Mouse (Mus musculus): ENCODE results near the gene Tmem97. TPM values are rescaled to one million over a fixed set of nuclear protein-coding genes. Genes with fewer than 3 reads are reported as not detected.

The Tmem97 gene
- polyA plus RNA-seq, 1 experiment from 2014 or later = 51.7 TPM

DNA sequence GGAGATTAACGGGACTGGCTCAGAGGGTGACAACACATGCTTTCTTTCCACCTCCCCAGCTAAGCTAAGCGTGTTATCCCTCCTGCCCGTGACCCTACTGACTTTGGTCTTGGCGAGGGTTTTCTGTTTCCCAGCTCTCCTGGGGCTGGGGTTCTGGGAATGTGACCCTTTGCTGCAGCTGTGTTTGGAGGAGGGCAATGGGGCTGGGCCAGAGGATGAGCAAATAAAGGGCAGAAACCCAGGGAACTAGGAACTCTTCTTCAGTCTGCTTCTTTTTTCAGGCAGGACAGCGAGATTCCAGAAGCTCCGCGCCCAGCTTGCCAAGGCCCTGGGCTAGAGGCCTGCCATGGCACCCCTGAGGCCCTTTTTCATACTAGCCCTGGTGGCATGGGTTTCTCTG, 51.6 kb downstream of the Tmem97 start, which contains the start of gene Vtn:
Gene Vtn, plus strand, starts transcription at position 88 of the 400 bp plus-strand sequence.
- Histone ChIP-seq H3K4me2 (ENCODE audit: low read length) (peak within 1 kb of the TSS; percentile 87), H3K36me3 (ENCODE audit: control insufficient read depth, insufficient read depth, low read length) (no peaks in the 10 kb centered on the region), H3K27ac (replicated peaks in 1 of 2; ENCODE audit: control insufficient read depth in 1 of 2, insufficient read depth in 1 of 2, low read depth in 2 of 2, low read length in 2 of 2) (no peak within 1 kb of the TSS), H3K9me3 (ENCODE audit: control insufficient read depth, low read length) (no peaks in the 10 kb centered on the region), H3K4me3 (ENCODE audit: control insufficient read depth in 1 of 2, insufficient read depth in 1 of 2, low read depth in 1 of 2, low read length in 2 of 2) (peak within 1 kb of the TSS; percentile 42 to 46), H3K27me3 (ENCODE audit: control insufficient read depth, insufficient read depth, low read length) (peaks cover 70% of the 10 kb centered on the region), H3K9ac (ENCODE audit: low read length) (no peak within 1 kb of the TSS), H3K4me1 (ENCODE audit: control insufficient read depth in 2 of 2, insufficient read depth in 2 of 2, low read length in 2 of 2) (peaks cover 3 to 5% of the 10 kb centered on the region in 2 experiments; a peak in 2 of 4 replicates)
- ATAC-seq (ENCODE audit: insufficient number of reproducible peaks, insufficient read depth, low FRiP score, low read depth) = no peak
- WGBS = 51% methylated on average over 7 of the region's 7 CpGs

DNA sequence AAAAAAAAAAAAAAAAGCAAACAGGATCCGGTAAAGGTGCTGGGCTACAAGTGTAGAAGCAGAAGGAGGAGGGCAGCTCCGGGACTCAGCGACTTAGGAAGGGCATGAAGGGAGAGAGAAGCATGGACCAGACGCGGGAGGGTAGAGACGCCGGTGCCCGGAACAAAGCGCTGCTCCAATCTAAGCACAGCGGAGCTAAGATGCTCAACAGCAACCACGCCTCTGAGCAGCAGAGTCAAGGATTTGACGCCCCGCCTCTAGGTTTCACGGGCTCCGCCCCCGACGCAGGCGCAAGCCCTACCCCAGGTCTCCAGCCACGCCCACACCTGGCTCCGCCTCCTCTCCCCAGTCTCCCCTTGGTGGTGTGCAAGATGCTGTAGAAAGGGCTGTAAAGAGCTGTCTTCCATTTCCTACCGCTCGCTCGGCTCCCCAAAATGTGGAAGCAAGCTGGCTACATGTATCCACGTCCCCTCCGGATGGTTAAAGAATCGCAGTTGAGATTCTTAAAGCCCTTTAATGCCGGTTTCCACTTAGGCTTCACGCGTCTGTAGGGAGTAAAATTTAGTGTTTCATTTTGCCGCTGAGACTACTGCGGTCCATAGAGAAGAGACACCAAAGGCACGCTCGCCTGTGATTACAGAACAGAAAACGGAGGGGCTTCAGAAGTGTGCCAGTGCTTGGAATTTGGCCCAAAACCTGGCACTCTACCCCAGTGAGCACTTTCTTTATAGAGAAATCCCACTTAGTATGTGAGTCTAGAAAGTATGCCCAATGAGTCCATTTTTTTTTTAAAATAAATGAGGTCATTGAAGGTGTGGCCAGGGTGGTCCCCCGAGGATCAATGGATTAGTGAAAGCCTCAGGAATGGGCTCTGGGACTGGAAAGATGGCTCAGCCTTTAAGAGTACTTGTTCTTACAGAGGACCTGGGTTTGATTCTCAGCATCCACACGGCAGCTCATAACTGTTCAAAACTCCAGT, 52.7 kb downstream of the Tmem97 start, which contains the start of gene Sarm1:
Gene Sarm1, minus strand, starts transcription at position 211 of the 979 bp plus-strand sequence.
- Histone ChIP-seq H3K27ac (replicated peaks in 1 of 2; ENCODE audit: control insufficient read depth in 1 of 2, insufficient read depth in 1 of 2, low read depth in 2 of 2, low read length in 2 of 2) (no peak within 1 kb of the TSS), H3K4me3 (ENCODE audit: control insufficient read depth in 1 of 2, insufficient read depth in 1 of 2, low read depth in 1 of 2, low read length in 2 of 2) (peak within 1 kb of the TSS; percentile 42 to 46), H3K36me3 (ENCODE audit: control insufficient read depth, insufficient read depth, low read length) (no peaks in the 10 kb centered on the region), H3K9ac (ENCODE audit: low read length) (no peak within 1 kb of the TSS), H3K4me1 (ENCODE audit: control insufficient read depth in 2 of 2, insufficient read depth in 2 of 2, low read length in 2 of 2) (peaks cover 3 to 5% of the 10 kb centered on the region in 2 experiments; a peak in 2 of 4 replicates), H3K9me3 (ENCODE audit: control insufficient read depth, low read length) (no peaks in the 10 kb centered on the region), H3K4me2 (ENCODE audit: low read length) (peak within 1 kb of the TSS; percentile 87), H3K27me3 (ENCODE audit: control insufficient read depth, insufficient read depth, low read length) (peaks cover 73% of the 10 kb centered on the region)
- WGBS = 5% methylated on average over 36 of the region's 36 CpGs
- ATAC-seq (ENCODE audit: insufficient number of reproducible peaks, insufficient read depth, low FRiP score, low read depth) = peak; percentile 81

DNA sequence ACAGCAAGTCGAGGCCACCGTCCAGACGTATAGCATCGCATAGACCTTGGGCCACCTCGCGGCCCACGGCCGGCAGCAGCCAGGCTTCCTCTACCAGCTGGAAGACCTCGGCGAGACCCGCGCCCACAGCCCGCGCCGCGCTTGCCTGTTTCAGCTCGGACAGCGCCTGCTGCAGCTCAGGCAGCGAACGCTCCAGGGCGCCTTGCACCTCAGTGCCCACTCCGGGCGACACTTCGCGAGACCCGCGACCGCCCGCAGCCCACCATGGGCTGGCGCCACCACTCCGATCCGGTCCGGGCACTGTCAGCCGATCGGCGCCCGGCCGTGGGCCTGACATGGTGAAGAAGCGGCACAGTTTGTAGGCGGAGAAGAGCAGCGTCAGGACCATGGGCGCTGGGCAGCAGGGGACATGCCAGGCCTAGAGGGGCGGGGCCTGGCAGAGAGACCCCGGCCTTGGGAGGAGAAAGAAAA, 53.5 kb downstream of the Tmem97 start:
- Histone ChIP-seq H3K9me3 (ENCODE audit: control insufficient read depth, low read length) (no peaks in the 10 kb centered on the region), H3K4me3 (ENCODE audit: control insufficient read depth in 1 of 2, insufficient read depth in 1 of 2, low read depth in 1 of 2, low read length in 2 of 2) (peak overlapping the region; percentile 42 to 46), H3K9ac (ENCODE audit: low read length) (no peak overlapping the region), H3K27ac (replicated peaks in 1 of 2; ENCODE audit: control insufficient read depth in 1 of 2, insufficient read depth in 1 of 2, low read depth in 2 of 2, low read length in 2 of 2) (no peak overlapping the region), H3K27me3 (ENCODE audit: control insufficient read depth, insufficient read depth, low read length) (peaks cover 80% of the 10 kb centered on the region), H3K36me3 (ENCODE audit: control insufficient read depth, insufficient read depth, low read length) (no peaks in the 10 kb centered on the region), H3K4me1 (ENCODE audit: control insufficient read depth in 2 of 2, insufficient read depth in 2 of 2, low read length in 2 of 2) (peaks cover 3 to 5% of the 10 kb centered on the region in 2 experiments; a peak in 2 of 4 replicates), H3K4me2 (ENCODE audit: low read length) (peak overlapping the region; percentile 87)
- WGBS = 1% methylated on average over 44 of the region's 44 CpGs
- peak; percentile 18; the same call in 1 of the 2 replicates for ATAC-seq (ENCODE audit: insufficient number of reproducible peaks, insufficient read depth, low FRiP score, low read depth)

DNA sequence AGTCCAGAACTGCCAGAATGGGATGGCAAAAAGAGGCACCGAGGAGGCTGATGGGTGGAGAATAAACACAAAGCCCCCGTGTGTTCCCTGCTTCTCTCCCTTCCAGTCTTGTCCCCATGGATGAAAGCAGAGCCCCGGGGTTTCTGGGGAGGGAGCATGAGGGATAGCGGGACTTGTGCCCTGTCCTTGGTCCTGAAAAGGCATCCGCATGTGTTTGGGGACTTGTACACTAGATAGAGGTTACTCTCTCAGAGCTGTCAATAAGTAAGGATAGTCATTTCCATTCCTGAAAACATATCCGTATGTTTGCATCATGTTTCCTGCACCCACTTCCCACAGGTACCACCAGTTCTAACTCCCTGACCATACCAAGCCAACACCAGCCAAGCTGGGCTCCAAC, 54.7 kb downstream of the Tmem97 start:
- Histone ChIP-seq H3K4me2 (ENCODE audit: low read length) (no peak overlapping the region), H3K9ac (ENCODE audit: low read length) (no peak overlapping the region), H3K27ac (replicated peaks in 1 of 2; ENCODE audit: control insufficient read depth in 1 of 2, insufficient read depth in 1 of 2, low read depth in 2 of 2, low read length in 2 of 2) (no peak overlapping the region), H3K27me3 (ENCODE audit: control insufficient read depth, insufficient read depth, low read length) (peaks cover 83% of the 10 kb centered on the region), H3K9me3 (ENCODE audit: control insufficient read depth, low read length) (no peaks in the 10 kb centered on the region), H3K36me3 (ENCODE audit: control insufficient read depth, insufficient read depth, low read length) (no peaks in the 10 kb centered on the region), H3K4me1 (ENCODE audit: control insufficient read depth in 2 of 2, insufficient read depth in 2 of 2, low read length in 2 of 2) (peaks cover 3 to 5% of the 10 kb centered on the region in 2 experiments; a peak in 2 of 4 replicates), H3K4me3 (ENCODE audit: control insufficient read depth in 1 of 2, insufficient read depth in 1 of 2, low read depth in 1 of 2, low read length in 2 of 2) (no peak overlapping the region)
- no peak for ATAC-seq (ENCODE audit: insufficient number of reproducible peaks, insufficient read depth, low FRiP score, low read depth)
- 4% methylated on average over 6 of the region's 6 CpGs for WGBS

Other genes with a start within 250 kb of the Tmem97 start
- 23.6 and 25.0 TPM in 2 replicates for gene Spag5, start 249.2 kb downstream of the Tmem97 start, polyA plus RNA-seq (2014; fragmentation: Nextera tagmentation; extraction: Ambion mirVana)
- gene Aldoc, start 227.8 kb downstream of the Tmem97 start, polyA plus RNA-seq (2014; fragmentation: Nextera tagmentation; extraction: Ambion mirVana) = 28.2 and 30.3 TPM in 2 replicates
- gene Pigs, start 222.4 kb downstream of the Tmem97 start, polyA plus RNA-seq (2014; fragmentation: Nextera tagmentation; extraction: Ambion mirVana) = 51.3 and 55.7 TPM in 2 replicates
- gene Unc119, start 207.3 kb downstream of the Tmem97 start, polyA plus RNA-seq (2014; fragmentation: Nextera tagmentation; extraction: Ambion mirVana) = 38.6 and 43.0 TPM in 2 replicates
- gene Foxn1, start 164.2 kb downstream of the Tmem97 start, polyA plus RNA-seq (2014; fragmentation: Nextera tagmentation; extraction: Ambion mirVana) = not detected in 2 replicates
- not detected in 2 replicates for gene Slc13a2, start 128.6 kb downstream of the Tmem97 start, polyA plus RNA-seq (2014; fragmentation: Nextera tagmentation; extraction: Ambion mirVana)
- gene Slc46a1, start 85.1 kb downstream of the Tmem97 start, polyA plus RNA-seq (2014; fragmentation: Nextera tagmentation; extraction: Ambion mirVana) = 6.2 and 8.1 TPM in 2 replicates
- 0.11 TPM in 1 of 2 replicates, not detected in the other for gene Sarm1, start 53.0 kb downstream of the Tmem97 start, polyA plus RNA-seq (2014; fragmentation: Nextera tagmentation; extraction: Ambion mirVana)
- gene Vtn, start 51.7 kb downstream of the Tmem97 start, polyA plus RNA-seq (2014; fragmentation: Nextera tagmentation; extraction: Ambion mirVana) = 0.15 and 0.34 TPM in 2 replicates
- gene Sebox, start 47.3 kb downstream of the Tmem97 start, polyA plus RNA-seq (2014; fragmentation: Nextera tagmentation; extraction: Ambion mirVana) = not detected in 2 replicates
- gene Tmem199, start 38.6 kb downstream of the Tmem97 start, polyA plus RNA-seq (2014; fragmentation: Nextera tagmentation; extraction: Ambion mirVana) = 41.2 and 44.4 TPM in 2 replicates
- 155 and 161 TPM in 2 replicates for gene Poldip2, start 38.6 kb downstream of the Tmem97 start, polyA plus RNA-seq (2014; fragmentation: Nextera tagmentation; extraction: Ambion mirVana)
- 77.6 and 77.9 TPM in 2 replicates for gene Tnfaip1, start 14.4 kb downstream of the Tmem97 start, polyA plus RNA-seq (2014; fragmentation: Nextera tagmentation; extraction: Ambion mirVana)
- gene Ift20, start 14.4 kb downstream of the Tmem97 start, polyA plus RNA-seq (2014; fragmentation: Nextera tagmentation; extraction: Ambion mirVana) = 104 and 112 TPM in 2 replicates
- 14.6 and 14.9 TPM in 2 replicates for gene Nlk, start 146.6 kb upstream of the Tmem97 start, polyA plus RNA-seq (2014; fragmentation: Nextera tagmentation; extraction: Ambion mirVana)
- gene Ccnq, start 201.0 kb upstream of the Tmem97 start, polyA plus RNA-seq (2014; fragmentation: Nextera tagmentation; extraction: Ambion mirVana) = 29.3 and 34.4 TPM in 2 replicates

Measured in heart, embryonic 14.5 days (tissue).